Mouse (Mus musculus): ENCODE measurements around the gene Tenm2.

DNA sequence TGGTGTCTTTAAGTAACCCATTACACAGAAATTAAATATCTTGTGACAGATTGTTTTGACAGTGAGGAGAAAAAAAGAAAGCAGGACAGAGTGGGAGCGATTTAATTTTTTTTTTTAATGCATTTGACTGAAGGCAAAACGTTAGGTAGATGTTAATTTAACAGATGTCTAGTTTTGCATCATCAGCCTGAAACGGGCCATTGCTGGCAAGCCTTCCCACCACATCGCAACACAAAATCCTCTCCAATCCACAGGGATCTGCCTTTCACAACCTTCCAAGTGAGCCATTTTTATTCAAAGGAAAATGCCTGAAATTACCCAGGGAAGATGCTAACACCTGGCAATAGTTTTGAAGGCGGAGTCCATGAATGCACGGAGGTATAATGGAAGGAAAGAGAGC is 535.6 kb downstream of the Tenm2 start:
- TF ChIP-seq CTCF (conservative IDR thresholded peaks at IDR 0.05 in 1 of 2, IDR thresholded peaks at IDR 0.05 in 1 of 2; ENCODE audit: low read depth in 2 of 2, low read length in 2 of 2): no peak
- no peak for TF ChIP-seq POLR2A (IDR thresholded peaks at IDR 0.05; ENCODE audit: low read depth, low read length)
